Mouse (Mus musculus) intestine, postnatal 0 days (tissue): ENCODE measurements around the gene Cotl1. TPM values are rescaled to one million over a fixed set of nuclear protein-coding genes. Genes with fewer than 3 reads are reported as not detected.
"Not testable (repeated sequence)": the region's sequence is repeated elsewhere in the genome, so short reads cannot be mapped to it uniquely, and the experiment has no call there.

Experiments used
- ATAC-seq: fragments of 200-750 bp; cut with Nextera tagmentation; 2 replicates; pipeline ENCODE4 v1.8.0; 2017; ENCODE audit warnings: mild to moderate bottlenecking, moderate TSS enrichment, moderate library complexity
- H3K27ac ChIP-seq: fragments of 300-500 bp; sonication (generic); 2 replicates; pipeline ENCODE4 v1.5.1; 2014; ENCODE audit warnings: mild to moderate bottlenecking, low read depth, low read length, moderate library complexity
- H3K27me3 ChIP-seq: fragments of 300-500 bp; sonication (generic); replicated peaks from 2 replicates; pipeline ENCODE4 v1.6.1; 2014; ENCODE audit warnings: low read length, mixed read lengths; ENCODE audit not compliant: control insufficient read depth, insufficient read depth
- H3K36me3 ChIP-seq: fragments of 300-500 bp; sonication (generic); 2 replicates; pipeline ENCODE4 v1.6.1; 2014; ENCODE audit warnings: mild to moderate bottlenecking, moderate library complexity; ENCODE audit not compliant: control insufficient read depth, insufficient read depth
- H3K4me1 ChIP-seq: fragments of 300-500 bp; sonication (generic); replicated peaks from 2 replicates; pipeline ENCODE4 v1.6.1; 2014; ENCODE audit warnings: antibody characterized with exemption, low read length, mixed read lengths; ENCODE audit not compliant: control insufficient read depth, insufficient read depth
- H3K4me2 ChIP-seq: fragments of 300-500 bp; sonication (generic); replicated peaks from 2 replicates; pipeline ENCODE4 v1.6.1; 2014; ENCODE audit warnings: low read depth, mild to moderate bottlenecking, moderate library complexity
- H3K4me3 ChIP-seq: fragments of 300-500 bp; sonication (generic); 2 replicates; pipeline ENCODE4 v1.5.1; 2014; ENCODE audit warnings: low read depth, low read length
- H3K9ac ChIP-seq: fragments of 300-500 bp; sonication (generic); 2 replicates; pipeline ENCODE4 v1.6.1; 2014; ENCODE audit warnings: mild to moderate bottlenecking, low read depth, low read length
- H3K9me3 ChIP-seq: fragments of 300-500 bp; sonication (generic); 2 replicates; pipeline ENCODE4 v1.6.1; 2016; ENCODE audit warnings: mixed run types; ENCODE audit not compliant: control insufficient read depth
- CTCF ChIP-seq: sonication (generic); IDR thresholded peaks from 2 replicates; pipeline ENCODE4 v1.5.1; 2016; ENCODE audit warnings: low read depth, mild to moderate bottlenecking, control low read depth, antibody characterized with exemption, moderate library complexity
- WGBS: fragments of 180-500 bp; shearing (Covaris S2); extraction: QIAGEN DNeasy Blood & Tissue Kit; methylation state at CpG from one replicate; pipeline ENCODE4 v1.1.7; 2014; 5-methylcytosine and 5-hydroxymethylcytosine counted together
- polyA plus RNA-seq: library from polyadenylated mRNA; unstranded; fragments of >200 nt; fragmentation: Nextera tagmentation; extraction: Ambion mirVana; gene quantifications from 2 replicates; pipeline ENCODE4 v1.2.1, GENCODE M21; 2015

Gene Cotl1
- polyA plus RNA-seq, 1 experiment from 2014 or later = 169 TPM

GRCm38 (mm10) chr8:119857767-119858166 lies 17.4 kb upstream of the Cotl1 start:
- no peaks in the 10 kb centered on the region for H3K9me3 ChIP-seq
- TF ChIP-seq CTCF = no peak
- no peak overlapping the region for H3K27ac ChIP-seq
- ATAC-seq = no peak
- 54% methylated on average over 6 of the region's 6 CpGs for WGBS
- no peak overlapping the region for H3K4me2 ChIP-seq
- H3K9ac ChIP-seq = no peak overlapping the region
- no peak overlapping the region for H3K4me3 ChIP-seq
- no peaks in the 10 kb centered on the region for H3K4me1 ChIP-seq
- H3K36me3 ChIP-seq = no peaks in the 10 kb centered on the region
- H3K27me3 ChIP-seq = no peaks in the 10 kb centered on the region

GRCm38 (mm10) chr8:119855656-119856055 lies 15.3 kb upstream of the Cotl1 start:
- 72% methylated on average over 5 of the region's 5 CpGs for WGBS
- no peaks in the 10 kb centered on the region for H3K36me3 ChIP-seq
- no peak overlapping the region for H3K4me3 ChIP-seq
- H3K27ac ChIP-seq = no peak overlapping the region
- TF ChIP-seq CTCF = no peak; the same call in 1 of the 2 replicates
- H3K9ac ChIP-seq = no peak overlapping the region
- no peaks in the 10 kb centered on the region for H3K4me1 ChIP-seq
- ATAC-seq = no peak
- no peaks in the 10 kb centered on the region for H3K9me3 ChIP-seq
- H3K27me3 ChIP-seq = no peaks in the 10 kb centered on the region
- no peak overlapping the region for H3K4me2 ChIP-seq

GRCm38 (mm10) chr8:119854035-119854434 lies 13.7 kb upstream of the Cotl1 start:
- WGBS = 71% methylated on average over 5 of the region's 5 CpGs
- TF ChIP-seq CTCF = no peak

GRCm38 (mm10) chr8:119853521-119853920 lies 13.2 kb upstream of the Cotl1 start:
- Histone ChIP-seq H3K9me3 (no peaks in the 10 kb centered on the region), H3K27me3 (no peaks in the 10 kb centered on the region), H3K4me1 (no peaks in the 10 kb centered on the region), H3K4me2 (no peak overlapping the region), H3K36me3 (no peaks in the 10 kb centered on the region), H3K9ac (no peak overlapping the region), H3K27ac (no peak overlapping the region), H3K4me3 (no peak overlapping the region)
- no peak for ATAC-seq
- 81% methylated on average over 8 of the region's 8 CpGs for WGBS
- no peak for TF ChIP-seq CTCF

More at GRCm38 (mm10) chr8:119854035-119854434, 13.7 kb upstream of the Cotl1 start:
- Histone ChIP-seq H3K36me3 (no peaks in the 10 kb centered on the region), H3K4me3 (no peak overlapping the region), H3K4me2 (no peak overlapping the region), H3K27me3 (no peaks in the 10 kb centered on the region), H3K4me1 (no peaks in the 10 kb centered on the region), H3K27ac (no peak overlapping the region), H3K9ac (no peak overlapping the region), H3K9me3 (no peaks in the 10 kb centered on the region)
- no peak for ATAC-seq

- Histone ChIP-seq H3K4me1 (no peaks in the 10 kb centered on the region; the same call in 1 of the 2 replicates), H3K4me3 (no peak overlapping the region), H3K27ac (no peak overlapping the region), H3K27me3 (no peaks in the 10 kb centered on the region), H3K36me3 (no peaks in the 10 kb centered on the region), H3K9me3 (no peaks in the 10 kb centered on the region), H3K4me2 (no peak overlapping the region), H3K9ac (no peak overlapping the region)
- no peak for ATAC-seq
- no peak for TF ChIP-seq CTCF
- WGBS = 78% methylated on average over 16 of the region's 16 CpGs
These were observed 7.0 kb upstream of the Cotl1 start for GRCm38 (mm10) chr8:119847232-119847922.

GRCm38 (mm10) chr8:119845741-119846140 lies 5.4 kb upstream of the Cotl1 start:
- H3K9me3 ChIP-seq, H3K4me1 ChIP-seq, H3K9ac ChIP-seq, H3K4me2 ChIP-seq, H3K4me3 ChIP-seq, H3K27ac ChIP-seq, H3K27me3 ChIP-seq, H3K36me3 ChIP-seq, ATAC-seq: not testable (repeated sequence)
- WGBS = 80% methylated on average over 7 of the region's 7 CpGs

- Histone ChIP-seq H3K9me3 (no peaks in the 10 kb centered on the region), H3K27me3 (no peaks in the 10 kb centered on the region), H3K27ac (no peak overlapping the region), H3K4me3 (no peak overlapping the region), H3K4me1 (no peaks in the 10 kb centered on the region; the same call in 1 of the 2 replicates), H3K4me2 (peak overlapping the region; percentile 33), H3K9ac (no peak overlapping the region), H3K36me3 (no peaks in the 10 kb centered on the region)
- 9% methylated on average over 8 of the region's 8 CpGs for WGBS
- ATAC-seq = 0 out of 2 replicates have a peak, but pooled peaks have one; percentile 1
- no peak for TF ChIP-seq CTCF
These were observed 4.2 kb upstream of the Cotl1 start for GRCm38 (mm10) chr8:119844577-119844976.
